Mouse (Mus musculus): ENCODE measurements around the gene Harbi1. TPM values are rescaled to one million over a fixed set of nuclear protein-coding genes. Genes with fewer than 3 reads are reported as not detected.
"Not testable (repeated sequence)": the region's sequence is repeated elsewhere in the genome, so short reads cannot be mapped to it uniquely, and the experiment has no call there.

Harbi1 gene
- polyA plus RNA-seq, 1 experiment from 2014 or later, result 19.5 TPM

GRCm38 (mm10) chr2:91723382-91723781 is 12.7 kb downstream of the Harbi1 start:
- H3K27ac ChIP-seq (replicated peaks), result no peak overlapping the region
- WGBS, result 80% methylated on average over 4 of the region's 4 CpGs
- no peaks in the 10 kb centered on the region for H3K9me3 ChIP-seq

DNA sequence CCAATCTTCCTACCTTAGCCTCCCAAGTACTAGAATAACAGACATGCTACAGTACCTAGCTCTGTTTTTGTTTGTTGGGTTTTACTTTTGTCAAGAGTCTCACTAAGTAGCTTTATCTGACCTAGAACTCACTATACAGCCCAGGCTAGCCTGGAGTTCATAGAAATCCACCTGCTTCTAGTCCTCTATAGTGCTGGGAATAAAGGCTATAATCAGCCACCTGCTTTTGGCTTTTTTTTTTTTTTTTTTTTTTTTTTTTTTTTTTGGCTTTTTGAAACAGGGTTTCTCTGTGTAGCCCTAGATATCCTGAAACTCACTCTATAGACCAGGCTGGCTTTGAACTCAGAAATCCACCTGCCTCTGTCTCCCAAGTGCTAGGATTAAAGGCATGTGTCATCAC is 13.3 kb downstream of the Harbi1 start:
- Histone ChIP-seq H3K4me2 (no peak overlapping the region), H3K4me3 (no peak overlapping the region), H3K9ac (no peak overlapping the region)

More at GRCm38 (mm10) chr2:91723382-91723781, 12.7 kb downstream of the Harbi1 start:
- no peak for ATAC-seq (ENCODE audit: low read depth)
- Histone ChIP-seq H3K36me3 (peaks cover 15% of the 10 kb centered on the region), H3K4me2 (no peak overlapping the region), H3K27me3 (peaks cover 4% of the 10 kb centered on the region; the same call in 1 of the 2 replicates), H3K4me1 (replicated peaks) (no peaks in the 10 kb centered on the region), H3K4me3 (no peak overlapping the region), H3K9ac (no peak overlapping the region)

DNA sequence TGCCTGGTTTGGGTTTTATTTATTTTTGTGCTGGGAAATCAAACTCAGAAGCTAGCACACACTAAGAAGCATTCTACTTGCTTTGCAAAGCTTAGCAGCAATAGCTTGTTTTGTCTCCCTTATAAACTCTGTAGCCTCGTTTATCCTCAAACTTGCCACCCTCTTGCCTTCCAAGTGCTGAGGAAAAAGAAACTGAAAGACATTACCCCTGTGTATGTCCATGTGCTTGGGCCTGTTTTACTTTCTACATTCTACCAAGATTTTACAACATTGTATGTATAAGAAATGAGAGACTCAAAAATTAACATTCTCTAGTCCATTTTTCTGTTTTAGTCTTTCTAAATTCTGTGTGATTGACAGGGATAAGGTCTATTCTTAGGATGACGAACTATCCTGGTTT is 14.1 kb downstream of the Harbi1 start:
- peaks cover 13% of the 10 kb centered on the region for H3K36me3 ChIP-seq
- H3K4me1 ChIP-seq (replicated peaks), result no peaks in the 10 kb centered on the region
- no peaks in the 10 kb centered on the region for H3K9me3 ChIP-seq
- WGBS, result 66% methylated on average over 2 of the region's 2 CpGs
- H3K27me3 ChIP-seq, result peaks cover 4% of the 10 kb centered on the region; the same call in 1 of the 2 replicates
- H3K27ac ChIP-seq (replicated peaks), result no peak overlapping the region
- no peak for ATAC-seq (ENCODE audit: low read depth)
- H3K9ac ChIP-seq, result no peak overlapping the region
- no peak overlapping the region for H3K4me2 ChIP-seq
- H3K4me3 ChIP-seq, result no peak overlapping the region

More for the DNA sequence above, 13.3 kb downstream of the Harbi1 start:
- Histone ChIP-seq H3K4me1 (replicated peaks) (no peaks in the 10 kb centered on the region), H3K27ac (replicated peaks) (no peak overlapping the region), H3K27me3 (peaks cover 4% of the 10 kb centered on the region; the same call in 1 of the 2 replicates), H3K9me3 (no peaks in the 10 kb centered on the region), H3K36me3 (peaks cover 13% of the 10 kb centered on the region)
- ATAC-seq (ENCODE audit: low read depth), result no peak

DNA sequence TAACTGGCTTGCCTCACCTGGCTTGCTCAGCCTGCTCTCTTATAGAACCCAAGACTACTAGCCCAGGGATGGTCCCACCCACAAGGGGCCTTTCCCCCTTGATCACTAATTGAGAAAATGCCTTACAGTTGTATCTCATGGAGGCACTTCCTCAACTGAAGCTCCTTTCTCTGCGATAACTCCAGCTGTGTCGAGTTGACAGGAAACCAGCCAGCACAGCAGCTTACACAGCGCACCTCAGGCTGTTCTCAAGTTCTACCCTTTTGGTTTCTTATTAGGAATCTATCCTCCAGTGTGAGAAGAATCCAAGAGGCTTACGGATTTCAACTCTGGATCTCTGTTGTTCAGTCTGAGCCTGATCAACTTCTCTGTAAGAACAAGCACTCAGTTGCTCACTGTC is 14.8 kb downstream of the Harbi1 start:
- not testable (repeated sequence) for ATAC-seq (ENCODE audit: low read depth); H3K4me1 ChIP-seq (replicated peaks)
- WGBS, result 56% methylated on average over 4 of the region's 4 CpGs

GRCm38 (mm10) chr2:91727011-91727410 is 16.4 kb downstream of the Harbi1 start:
- H3K9me3 ChIP-seq, result no peaks in the 10 kb centered on the region
- peaks cover 4% of the 10 kb centered on the region for H3K4me1 ChIP-seq (replicated peaks)
- H3K36me3 ChIP-seq, result no peaks in the 10 kb centered on the region
- WGBS, result 88% methylated on average over 3 of the region's 3 CpGs
- H3K27ac ChIP-seq (replicated peaks), result no peak overlapping the region
- no peak overlapping the region for H3K4me2 ChIP-seq
- ATAC-seq (ENCODE audit: low read depth), result no peak
- H3K27me3 ChIP-seq, result peaks cover 4% of the 10 kb centered on the region; the same call in 1 of the 2 replicates
- no peak overlapping the region for H3K4me3 ChIP-seq
- no peak overlapping the region for H3K9ac ChIP-seq

More for the DNA sequence above, 14.8 kb downstream of the Harbi1 start:
- H3K4me2 ChIP-seq; H3K36me3 ChIP-seq; H3K9me3 ChIP-seq; H3K9ac ChIP-seq; H3K27ac ChIP-seq (replicated peaks); H3K27me3 ChIP-seq; H3K4me3 ChIP-seq: not testable (repeated sequence)

GRCm38 (mm10) chr2:91729571-91729970 is 18.9 kb downstream of the Harbi1 start:
- Histone ChIP-seq H3K9ac (peak overlapping the region; percentile 98), H3K4me1 (replicated peaks) (peaks cover 4% of the 10 kb centered on the region), H3K27ac (replicated peaks) (no peak overlapping the region; the same call in 1 of the 2 replicates), H3K4me2 (peak overlapping the region; percentile 77), H3K9me3 (no peaks in the 10 kb centered on the region), H3K4me3 (peak overlapping the region; percentile 98), H3K36me3 (peaks cover 5% of the 10 kb centered on the region; the same call in 1 of the 2 replicates), H3K27me3 (peaks cover 4% of the 10 kb centered on the region; the same call in 1 of the 2 replicates)
- WGBS, result 20% methylated on average over 4 of the region's 4 CpGs
- ATAC-seq (ENCODE audit: low read depth), result peak; percentile 36

DNA sequence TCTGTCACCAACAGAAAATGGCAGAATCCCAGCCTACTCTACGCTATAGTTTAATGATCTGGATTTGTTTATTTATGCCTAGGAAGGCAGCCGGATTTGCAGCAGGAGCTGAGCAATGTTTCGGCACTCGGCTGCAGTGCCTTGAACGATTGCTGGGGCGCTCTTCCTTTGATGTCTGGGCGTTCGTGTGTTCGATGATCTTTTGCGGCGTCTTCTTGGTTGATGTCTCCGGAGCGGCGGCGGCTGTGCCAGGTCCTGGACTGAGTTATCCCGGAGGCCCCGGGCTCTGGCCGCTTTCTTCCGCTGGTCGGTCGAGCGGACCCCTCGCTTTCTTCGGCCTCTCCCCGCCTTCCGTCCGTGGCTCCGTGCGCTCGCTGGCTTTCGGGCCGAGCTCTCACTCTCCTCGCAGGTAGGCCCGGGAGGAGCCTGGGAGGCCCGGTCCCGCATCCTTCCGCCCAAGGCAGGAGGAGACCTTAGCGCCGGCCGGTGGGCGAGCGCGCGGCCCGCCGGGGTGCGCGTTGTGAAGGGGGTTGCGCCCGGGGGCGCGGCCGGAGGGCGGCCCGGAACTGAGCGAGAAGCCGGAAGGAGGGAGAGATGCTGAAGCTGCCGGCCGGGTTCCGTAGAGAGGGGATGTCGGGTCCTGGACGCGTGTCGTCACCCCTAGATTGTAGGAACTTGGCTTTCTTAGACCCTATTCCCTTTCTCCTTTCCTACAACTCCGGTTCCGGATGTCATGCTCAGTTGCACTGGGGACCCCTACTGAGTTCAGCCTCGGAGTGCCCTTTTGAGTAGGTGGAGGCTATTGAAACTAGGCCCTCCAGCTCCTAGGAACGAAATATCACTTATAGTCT is 19.5 kb downstream of the Harbi1 start, which contains the start of gene Ambra1:
Gene Ambra1 (plus strand): TSS at position 164 of the 851 bp plus-strand sequence.
- Histone ChIP-seq H3K4me3 (peak within 1 kb of the TSS; percentile 98), H3K4me1 (replicated peaks) (peaks cover 4% of the 10 kb centered on the region), H3K27me3 (peaks cover 4% of the 10 kb centered on the region; the same call in 1 of the 2 replicates), H3K9me3 (no peaks in the 10 kb centered on the region), H3K36me3 (peaks cover 5% of the 10 kb centered on the region; the same call in 1 of the 2 replicates), H3K27ac (replicated peaks) (peak within 1 kb of the TSS; percentile 94), H3K9ac (peak within 1 kb of the TSS; percentile 98), H3K4me2 (peak within 1 kb of the TSS; percentile 77)
- under 1% methylated on average over 66 of the region's 68 CpGs for WGBS
- ATAC-seq (ENCODE audit: low read depth), result peak; percentile 90

GRCm38 (mm10) chr2:91735221-91735620 is 24.6 kb downstream of the Harbi1 start:
- ATAC-seq (ENCODE audit: low read depth), result no peak
- Histone ChIP-seq H3K27ac (replicated peaks) (no peak overlapping the region), H3K9me3 (no peaks in the 10 kb centered on the region), H3K9ac (no peak overlapping the region), H3K4me2 (no peak overlapping the region), H3K4me1 (replicated peaks) (peaks cover 4% of the 10 kb centered on the region), H3K27me3 (no peaks in the 10 kb centered on the region), H3K4me3 (no peak overlapping the region), H3K36me3 (peaks cover 5% of the 10 kb centered on the region; the same call in 1 of the 2 replicates)
- 94% methylated on average over 5 of the region's 5 CpGs for WGBS

- Histone ChIP-seq H3K36me3 (no peaks in the 10 kb centered on the region), H3K9me3 (no peaks in the 10 kb centered on the region), H3K9ac (no peak overlapping the region), H3K4me2 (no peak overlapping the region), H3K4me3 (no peak overlapping the region), H3K27ac (replicated peaks) (no peak overlapping the region), H3K4me1 (replicated peaks) (no peaks in the 10 kb centered on the region), H3K27me3 (no peaks in the 10 kb centered on the region)
- no peak for ATAC-seq (ENCODE audit: low read depth)
- 88% methylated on average over 1 of the region's 1 CpGs for WGBS
Observed at GRCm38 (mm10) chr2:91739586-91739985, 28.9 kb downstream of the Harbi1 start.

DNA sequence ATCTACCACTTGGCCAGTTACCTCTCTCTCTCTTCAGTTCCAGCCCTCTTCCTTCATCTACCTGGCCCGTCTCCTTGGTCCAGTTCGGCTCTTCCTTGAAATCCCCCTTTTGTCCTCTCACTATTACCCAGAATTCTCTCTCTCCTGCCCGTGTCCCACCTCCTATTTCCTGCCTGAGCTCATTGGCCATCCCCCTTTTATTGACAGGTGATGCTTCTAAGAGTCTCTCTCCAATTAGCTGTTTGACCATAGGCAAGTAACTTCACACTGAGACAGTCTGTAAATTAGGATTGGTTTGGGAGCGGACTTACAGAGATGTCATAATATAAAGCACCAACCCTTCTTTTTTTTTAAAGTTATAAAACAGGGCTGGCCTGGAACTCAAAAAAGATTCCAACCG is 34.0 kb downstream of the Harbi1 start:
- 0 out of 2 replicates have a peak, but pooled peaks cover under 1% of the 10 kb centered on the region for H3K4me1 ChIP-seq (replicated peaks)
- H3K36me3 ChIP-seq, result no peaks in the 10 kb centered on the region
- H3K27ac ChIP-seq (replicated peaks), result no peak overlapping the region
- ATAC-seq (ENCODE audit: low read depth), result no peak
- H3K9me3 ChIP-seq, result no peaks in the 10 kb centered on the region
- H3K27me3 ChIP-seq, result no peaks in the 10 kb centered on the region
- H3K4me3 ChIP-seq, result no peak overlapping the region
- no peak overlapping the region for H3K4me2 ChIP-seq
- H3K9ac ChIP-seq, result no peak overlapping the region
- WGBS, result 92% methylated on average over 5 of the region's 5 CpGs

DNA sequence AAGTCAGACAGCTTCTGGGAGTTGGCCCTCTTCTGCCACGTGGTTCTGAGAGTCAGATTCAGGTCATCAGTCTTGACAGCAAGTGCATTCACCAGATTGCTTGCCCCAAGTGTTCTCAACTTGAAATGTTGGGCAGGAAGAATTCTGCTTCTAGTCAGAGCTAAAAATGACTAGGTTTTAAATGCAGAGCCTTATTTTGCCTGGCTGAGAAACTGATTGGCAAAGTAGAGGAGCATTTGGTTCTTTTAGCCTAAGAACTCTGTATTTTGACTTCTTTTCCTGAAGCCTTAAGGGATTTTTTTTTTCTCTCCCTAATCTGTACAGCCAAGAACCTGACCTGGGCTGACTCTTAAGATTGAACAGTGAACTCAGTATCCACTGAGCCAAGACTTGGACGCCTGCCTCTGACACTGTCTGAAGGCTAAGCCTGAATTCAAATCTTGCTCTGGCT is 39.2 kb downstream of the Harbi1 start:
- Histone ChIP-seq H3K9me3 (no peaks in the 10 kb centered on the region), H3K4me2 (no peak overlapping the region), H3K9ac (no peak overlapping the region), H3K4me3 (no peak overlapping the region), H3K36me3 (no peaks in the 10 kb centered on the region), H3K27ac (replicated peaks) (no peak overlapping the region), H3K27me3 (no peaks in the 10 kb centered on the region), H3K4me1 (replicated peaks) (peaks cover 6% of the 10 kb centered on the region; the same call in 1 of the 2 replicates)
- no peak for ATAC-seq (ENCODE audit: low read depth)
- WGBS, result 75% methylated on average over 2 of the region's 2 CpGs

All from neural tube, embryonic 13.5 days (tissue).